Mouse (Mus musculus): ENCODE data around the gene Vdr. TPM values are rescaled to one million over a fixed set of nuclear protein-coding genes. Genes with fewer than 3 reads are reported as not detected.

Vdr gene
- polyA plus RNA-seq, 2 experiments, result 0.11 to 0.15 TPM

DNA sequence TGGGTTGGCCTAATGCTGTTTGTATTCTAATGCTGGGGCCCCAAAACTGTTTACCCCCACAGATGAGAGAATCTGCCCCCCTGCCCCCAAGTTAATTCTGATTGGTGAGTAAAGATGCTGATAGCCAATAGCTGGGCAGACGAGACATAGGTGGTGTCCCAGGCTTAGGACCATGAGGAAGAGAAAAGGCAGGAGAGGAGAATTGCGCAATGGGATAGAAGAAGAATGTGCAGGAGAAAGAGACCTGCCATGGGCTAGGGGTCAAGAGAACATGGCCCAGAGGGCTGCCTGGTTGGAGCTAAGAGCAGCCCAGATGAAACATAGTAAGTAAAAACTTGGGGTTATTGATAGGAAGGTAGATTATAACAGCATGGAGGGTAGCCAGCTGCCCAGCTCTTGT lies 29.7 kb upstream of the Vdr start:
- WGBS (ENCODE audit: insufficient replicate concordance), result 52% methylated on average over 2 of the region's 2 CpGs
- Histone ChIP-seq H3K4me3 (ENCODE audit: insufficient read depth in 1 of 2, low read depth in 2 of 2, low read length in 2 of 2) (no peak overlapping the region), H3K9ac (replicated peaks) (no peak overlapping the region), H3K36me3 (replicated peaks; ENCODE audit: control insufficient read depth, insufficient read depth, low read depth) (no peaks in the 10 kb centered on the region), H3K27ac (no peak overlapping the region), H3K4me1 (replicated peaks; ENCODE audit: control insufficient read depth in 2 of 2, insufficient read depth in 2 of 2, low read length in 1 of 2) (no peaks in the 10 kb centered on the region), H3K9me3 (ENCODE audit: control insufficient read depth, low read length) (no peaks in the 10 kb centered on the region), H3K27me3 (ENCODE audit: control insufficient read depth, insufficient read depth, low read length) (no peaks in the 10 kb centered on the region), H3K4me2 (ENCODE audit: low read depth) (no peak overlapping the region)
- DNase-seq (ENCODE audit: low read depth in 3 of 3, low spot score in 3 of 3) (no peak), ATAC-seq (ENCODE audit: insufficient read depth) (no peak)
- TF ChIP-seq EP300 (IDR thresholded peaks at IDR 0.05; ENCODE audit: low read depth) (no peak), CTCF (IDR thresholded peaks at IDR 0.05; ENCODE audit: low read depth) (no peak)

DNA sequence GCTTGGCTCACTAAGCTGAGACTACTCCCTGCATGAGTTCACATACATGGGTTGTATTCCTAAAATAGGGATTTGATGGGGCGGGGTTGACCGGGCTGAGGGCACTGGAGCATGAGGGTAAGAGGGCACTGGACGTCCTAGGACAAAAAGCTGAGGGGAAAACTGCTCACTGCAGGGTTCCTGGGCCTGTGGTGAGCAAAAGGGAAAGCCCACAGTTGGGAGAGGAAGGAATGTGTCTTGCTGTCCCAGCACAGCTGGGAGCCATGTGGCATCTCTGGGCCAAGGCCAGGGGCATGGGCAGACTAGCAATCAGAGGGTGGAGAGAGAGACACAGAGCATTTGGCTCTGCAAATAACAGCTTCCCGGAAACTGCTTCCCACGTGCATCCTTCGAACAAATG lies 28.1 kb upstream of the Vdr start:
- Histone ChIP-seq H3K27me3 (ENCODE audit: control insufficient read depth, insufficient read depth, low read length) (no peaks in the 10 kb centered on the region), H3K4me1 (replicated peaks; ENCODE audit: control insufficient read depth in 2 of 2, insufficient read depth in 2 of 2, low read length in 1 of 2) (no peaks in the 10 kb centered on the region), H3K27ac (no peak overlapping the region), H3K36me3 (replicated peaks; ENCODE audit: control insufficient read depth, insufficient read depth, low read depth) (no peaks in the 10 kb centered on the region), H3K9ac (replicated peaks) (no peak overlapping the region), H3K4me2 (ENCODE audit: low read depth) (no peak overlapping the region), H3K4me3 (ENCODE audit: insufficient read depth in 1 of 2, low read depth in 2 of 2, low read length in 2 of 2) (no peak overlapping the region), H3K9me3 (ENCODE audit: control insufficient read depth, low read length) (no peaks in the 10 kb centered on the region)
- ATAC-seq (ENCODE audit: insufficient read depth), result no peak
- TF ChIP-seq EP300 (IDR thresholded peaks at IDR 0.05; ENCODE audit: low read depth) (no peak), CTCF (IDR thresholded peaks at IDR 0.05; ENCODE audit: low read depth) (no peak)
- DNase-seq (ENCODE audit: low read depth in 3 of 3, low spot score in 3 of 3), result no peak
- 58% methylated on average over 6 of the region's 6 CpGs for WGBS (ENCODE audit: insufficient replicate concordance)

DNA sequence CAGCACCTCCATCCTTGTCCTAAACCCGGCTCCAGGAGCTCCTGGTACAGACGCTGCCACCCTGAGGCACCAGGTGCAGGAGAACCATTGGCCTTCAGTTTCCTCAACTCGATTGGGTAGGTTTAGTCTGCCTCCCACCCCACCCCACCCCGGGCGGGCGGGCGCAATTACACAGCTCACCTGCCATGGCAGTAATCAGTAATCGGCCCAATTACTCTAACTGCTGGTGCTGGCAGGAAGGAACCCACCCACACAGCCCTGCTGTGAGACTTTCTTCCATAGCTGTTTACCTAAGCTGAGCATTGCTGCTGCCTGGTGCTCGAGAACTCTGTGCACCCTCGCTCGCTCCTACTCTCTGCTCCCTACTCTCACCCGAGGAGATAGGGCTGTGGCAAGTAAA lies 22.0 kb upstream of the Vdr start:
- DNase-seq (ENCODE audit: low read depth in 3 of 3, low spot score in 3 of 3), result no peak
- Histone ChIP-seq H3K36me3 (replicated peaks; ENCODE audit: control insufficient read depth, insufficient read depth, low read depth) (no peaks in the 10 kb centered on the region), H3K9me3 (ENCODE audit: control insufficient read depth, low read length) (no peaks in the 10 kb centered on the region), H3K9ac (replicated peaks) (no peak overlapping the region), H3K4me1 (replicated peaks; ENCODE audit: control insufficient read depth in 2 of 2, insufficient read depth in 2 of 2, low read length in 1 of 2) (0 out of 4 replicates have a peak, but pooled peaks cover 0 to 1% of the 10 kb centered on the region in 2 experiments), H3K4me3 (ENCODE audit: insufficient read depth in 1 of 2, low read depth in 2 of 2, low read length in 2 of 2) (no peak overlapping the region), H3K4me2 (ENCODE audit: low read depth) (no peak overlapping the region), H3K27me3 (ENCODE audit: control insufficient read depth, insufficient read depth, low read length) (no peaks in the 10 kb centered on the region), H3K27ac (no peak overlapping the region)
- WGBS (ENCODE audit: insufficient replicate concordance), result 72% methylated on average over 12 of the region's 12 CpGs
- TF ChIP-seq CTCF (IDR thresholded peaks at IDR 0.05; ENCODE audit: low read depth) (no peak), EP300 (IDR thresholded peaks at IDR 0.05; ENCODE audit: low read depth) (no peak)
- no peak for ATAC-seq (ENCODE audit: insufficient read depth)

DNA sequence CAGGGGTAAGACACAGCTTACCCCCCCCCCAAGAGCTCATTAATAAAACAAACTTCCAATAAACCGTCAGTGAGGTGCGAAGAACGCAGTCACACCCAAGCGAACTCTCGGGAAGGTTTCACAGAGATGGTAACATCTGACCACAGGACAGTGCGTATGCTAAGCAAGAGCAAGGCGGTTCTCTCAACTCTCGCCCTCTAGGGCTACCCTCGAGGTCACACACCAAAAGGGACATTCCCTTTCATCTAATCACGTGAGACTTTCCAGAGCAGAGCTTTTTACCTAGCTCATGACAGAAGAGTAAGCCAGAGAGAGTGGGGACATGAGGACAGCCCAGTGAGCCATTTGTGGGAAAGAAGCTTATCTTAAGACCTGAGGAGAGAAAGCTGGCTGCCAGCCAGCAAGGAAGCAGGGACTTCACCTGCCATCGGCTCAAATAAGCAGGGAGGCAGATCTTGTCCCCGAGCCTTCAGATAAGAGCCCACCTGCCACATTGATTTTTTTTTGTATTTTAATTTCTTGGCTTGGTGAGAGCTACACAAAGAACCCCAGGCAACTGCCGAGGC lies 18.9 kb upstream of the Vdr start:
- H3K9ac ChIP-seq (replicated peaks), result no peak overlapping the region
- H3K4me3 ChIP-seq (ENCODE audit: insufficient read depth in 1 of 2, low read depth in 2 of 2, low read length in 2 of 2), result no peak overlapping the region
- H3K4me2 ChIP-seq (ENCODE audit: low read depth), result no peak overlapping the region
- H3K36me3 ChIP-seq (replicated peaks; ENCODE audit: control insufficient read depth, insufficient read depth, low read depth), result no peaks in the 10 kb centered on the region
- ATAC-seq (ENCODE audit: insufficient read depth) (no peak), DNase-seq (ENCODE audit: low read depth in 3 of 3, low spot score in 3 of 3) (no peak)
- H3K27me3 ChIP-seq (ENCODE audit: control insufficient read depth, insufficient read depth, low read length), result no peaks in the 10 kb centered on the region
- TF ChIP-seq CTCF (IDR thresholded peaks at IDR 0.05; ENCODE audit: low read depth) (no peak), EP300 (IDR thresholded peaks at IDR 0.05; ENCODE audit: low read depth) (no peak)
- no peak overlapping the region for H3K27ac ChIP-seq
- WGBS (ENCODE audit: insufficient replicate concordance), result 44% methylated on average over 13 of the region's 13 CpGs
- 0 out of 4 replicates have a peak, but pooled peaks cover 0 to 1% of the 10 kb centered on the region in 2 experiments for H3K4me1 ChIP-seq (replicated peaks; ENCODE audit: control insufficient read depth in 2 of 2, insufficient read depth in 2 of 2, low read length in 1 of 2)
- no peaks in the 10 kb centered on the region for H3K9me3 ChIP-seq (ENCODE audit: control insufficient read depth, low read length)

DNA sequence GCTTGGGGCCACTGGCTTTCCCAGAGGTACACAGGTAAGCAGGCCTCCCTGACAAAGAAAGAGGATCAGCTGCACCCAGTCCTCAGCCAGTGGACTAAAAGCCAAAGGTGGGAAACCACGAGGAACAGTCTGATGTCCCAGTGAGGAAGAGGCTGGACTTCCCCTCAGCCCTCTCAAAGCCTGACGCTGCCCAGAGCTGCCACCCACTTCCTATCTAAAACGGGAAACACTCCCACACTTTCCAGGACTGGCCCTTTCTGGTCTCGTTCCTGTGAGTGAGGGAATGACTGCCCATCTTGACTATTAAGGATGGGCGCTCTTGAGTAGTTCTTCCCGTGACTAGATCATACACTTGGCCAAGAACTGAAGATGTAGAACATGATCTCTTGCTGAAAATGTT lies 17.4 kb upstream of the Vdr start:
- Histone ChIP-seq H3K9ac (replicated peaks) (no peak overlapping the region), H3K4me2 (ENCODE audit: low read depth) (no peak overlapping the region), H3K9me3 (ENCODE audit: control insufficient read depth, low read length) (no peaks in the 10 kb centered on the region), H3K27me3 (ENCODE audit: control insufficient read depth, insufficient read depth, low read length) (no peaks in the 10 kb centered on the region), H3K4me1 (replicated peaks; ENCODE audit: control insufficient read depth in 2 of 2, insufficient read depth in 2 of 2, low read length in 1 of 2) (0 out of 4 replicates have a peak, but pooled peaks cover 0 to 1% of the 10 kb centered on the region in 2 experiments), H3K27ac (no peak overlapping the region), H3K36me3 (replicated peaks; ENCODE audit: control insufficient read depth, insufficient read depth, low read depth) (no peaks in the 10 kb centered on the region), H3K4me3 (ENCODE audit: insufficient read depth in 1 of 2, low read depth in 2 of 2, low read length in 2 of 2) (no peak overlapping the region)
- WGBS (ENCODE audit: insufficient replicate concordance), result 27% methylated on average over 6 of the region's 6 CpGs
- TF ChIP-seq CTCF (IDR thresholded peaks at IDR 0.05; ENCODE audit: low read depth) (no peak), EP300 (IDR thresholded peaks at IDR 0.05; ENCODE audit: low read depth) (no peak)
- DNase-seq (ENCODE audit: low read depth in 3 of 3, low spot score in 3 of 3) (no peak), ATAC-seq (ENCODE audit: insufficient read depth) (no peak)

All from liver, embryonic 14.5 days (tissue).